Comparison of ENCODE assay signal across 8 mouse cellular contexts in the genomic region with DNA sequence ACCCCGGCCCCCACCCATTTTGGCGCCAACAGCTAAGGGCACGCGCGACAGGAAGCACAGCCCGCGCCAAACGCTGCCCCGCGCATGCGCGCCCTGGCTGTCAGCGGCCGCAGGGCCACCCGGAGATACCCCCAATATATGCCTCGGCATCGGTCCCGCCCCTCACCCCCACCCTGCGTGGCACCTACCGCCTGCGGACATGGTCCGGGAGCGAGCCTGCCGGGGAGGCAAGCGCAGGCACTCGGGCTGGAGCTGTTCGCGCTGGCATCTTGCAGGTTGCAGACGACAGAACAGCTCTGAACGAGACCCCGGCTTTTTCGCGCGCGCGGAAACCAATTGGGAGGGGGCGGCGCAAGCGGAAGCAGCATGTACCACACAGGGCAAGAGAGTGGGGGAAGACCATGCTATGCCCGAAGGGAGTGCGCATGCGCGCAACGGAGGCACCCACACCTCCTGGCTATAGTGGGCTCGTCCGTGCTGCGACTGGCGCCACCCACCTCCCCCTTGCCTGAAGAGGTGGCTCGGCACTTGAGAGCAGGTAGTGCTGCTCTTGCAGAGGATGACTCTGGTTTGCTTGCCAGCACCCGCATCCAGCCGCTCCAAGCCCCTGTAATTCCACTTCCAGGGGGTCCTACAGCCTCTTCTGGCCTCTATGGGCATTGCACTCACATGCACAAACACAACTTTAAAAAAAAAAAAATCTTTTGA. TPM values are rescaled to one million over a fixed set of nuclear protein-coding genes. Genes with fewer than 3 reads are reported as not detected.
DNase-seq lines count a peak whose midpoint lies in the region; ATAC-seq and TF ChIP-seq lines count a peak whose summit lies in the region.

No protein-coding gene starts in this region.

- peak; percentile 93 for ATAC-seq in activated CD4-positive, CD25-positive, alpha-beta regulatory T cell, adult 4 months
- ATAC-seq in megakaryocyte progenitor cell, adult 5-6 weeks (replicated peaks; ENCODE audit: poor library complexity) = peak; percentile 96

- peak; percentile 93 for TF ChIP-seq POLR2A in cortical plate, adult 2 months (IDR thresholded peaks at IDR 0.05; ENCODE audit: extremely low read depth, insufficient read depth, low read length)

- no peak overlapping the region for H3K27ac ChIP-seq in cortical plate, adult 2 months (ENCODE audit: insufficient read depth, low read length)

- H3K4me3 ChIP-seq in cortical plate, adult 2 months (ENCODE audit: insufficient read depth, low read length) = peak overlapping the region; percentile 74

- DNase-seq in gastrocnemius, adult 8-10 months (ENCODE audit: low spot score in 2 of 2) = peak; percentile 85 to 91
- DNase-seq in induced T-regulatory cell, adult 2 months (ENCODE audit: low read depth) = peak; percentile 98
- DNase-seq in left cerebral cortex, adult 9 months (ENCODE audit: low spot score in 2 of 2) = peak; percentile 95 to 97
- peak; percentile 98 for DNase-seq in right cerebral cortex, postnatal 14 days
- DNase-seq in urinary bladder, postnatal 36 days (ENCODE audit: low spot score in 2 of 2) = peak; percentile 89 to 95

- H3K4me1 ChIP-seq in cortical plate, adult 2 months (ENCODE audit: control insufficient read depth, insufficient read depth, low read length) = 0 out of 2 replicates have a peak, but pooled peaks cover 2% of the 10 kb centered on the region

- no peak for TF ChIP-seq CTCF in cortical plate, adult 2 months (IDR thresholded peaks at IDR 0.05; ENCODE audit: extremely low read depth, insufficient read depth, low read length)

RNA-seq across cellular contexts. Expression of gene Dnmt1, which starts 7.0 kb away (rescaled TPM):
- polyA plus RNA-seq in activated CD4-positive, CD25-positive, alpha-beta regulatory T cell, adult 4 months (2017; shearing (Covaris generic)) = 10 to 100 TPM; 51.2 to 52.7 TPM
- polyA plus RNA-seq in cortical plate, adult 2 months (2012; rRNA removed) = 31.7 and 31.9 TPM in 2 replicates
- total RNA-seq in gastrocnemius, adult 8-10 months (2022) = 1 to 10 TPM; 5.5 to 6.0 (median 5.8) TPM
- 109 and 114 TPM in 2 replicates for total RNA-seq in megakaryocyte progenitor cell, adult 5-6 weeks (2015)
- 222 and 314 TPM in 2 replicates for total RNA-seq in megakaryocyte progenitor cell, adult 5-6 weeks (2017)

RNA-seq across cellular contexts. Expression of gene S1pr2, which starts 23.9 kb away (rescaled TPM):
- polyA plus RNA-seq in activated CD4-positive, CD25-positive, alpha-beta regulatory T cell, adult 4 months (2017; shearing (Covaris generic)) = 1 to 10 TPM; 3.2 to 5.0 TPM
- polyA plus RNA-seq in cortical plate, adult 2 months (2012; rRNA removed) = 1.4 and 1.5 TPM in 2 replicates
- 1 to 10 TPM in 1 of 4 experiments, under 1 TPM in 3; 0.46 to 1.1 (median 0.74) TPM for total RNA-seq in gastrocnemius, adult 8-10 months (2022)
- total RNA-seq in megakaryocyte progenitor cell, adult 5-6 weeks (2015) = 4.7 and 5.2 TPM in 2 replicates
- 1.8 and 2.5 TPM in 2 replicates for total RNA-seq in megakaryocyte progenitor cell, adult 5-6 weeks (2017)

RNA-seq across cellular contexts. Expression of gene Mrpl4, which starts 49.9 kb away (rescaled TPM):
- polyA plus RNA-seq in activated CD4-positive, CD25-positive, alpha-beta regulatory T cell, adult 4 months (2017; shearing (Covaris generic)) = 100 to 1,000 TPM; 100 to 103 TPM
- 108 and 109 TPM in 2 replicates for polyA plus RNA-seq in cortical plate, adult 2 months (2012; rRNA removed)
- total RNA-seq in gastrocnemius, adult 8-10 months (2022) = 10 to 100 TPM; 53.7 to 58.9 (median 55.7) TPM
- 42.0 and 48.1 TPM in 2 replicates for total RNA-seq in megakaryocyte progenitor cell, adult 5-6 weeks (2015)
- 44.1 and 50.7 TPM in 2 replicates for total RNA-seq in megakaryocyte progenitor cell, adult 5-6 weeks (2017)

RNA-seq across cellular contexts. Expression of gene Eif3g, which starts 54.3 kb away (rescaled TPM):
- 100 to 1,000 TPM; 190 to 235 TPM for polyA plus RNA-seq in activated CD4-positive, CD25-positive, alpha-beta regulatory T cell, adult 4 months (2017; shearing (Covaris generic))
- polyA plus RNA-seq in cortical plate, adult 2 months (2012; rRNA removed) = 114 and 115 TPM in 2 replicates
- 100 to 1,000 TPM in 3 of 4 experiments, 10 to 100 TPM in 1; 95.7 to 105 (median 102) TPM for total RNA-seq in gastrocnemius, adult 8-10 months (2022)
- 211 and 217 TPM in 2 replicates for total RNA-seq in megakaryocyte progenitor cell, adult 5-6 weeks (2015)
- total RNA-seq in megakaryocyte progenitor cell, adult 5-6 weeks (2017) = 234 and 248 TPM in 2 replicates

Comparison
In these comparisons a context has a peak if more than half of its experiments do, and no peak if none do; other contexts are left out.
1. RNA of gene Dnmt1, which starts 7.0 kb away (total RNA-seq): 109 to 314 TPM in megakaryocyte progenitor cell, adult 5-6 weeks; 5.5 to 6.0 TPM in gastrocnemius, adult 8-10 months; every median in the first group is over 10 times any median in the second.
2. Peak in every context shown above with its lines, with median percentiles within 50 percentile points of each other: DNase-seq.